Mouse (Mus musculus): ENCODE measurements around the gene Tmem121b. TPM values are rescaled to one million over a fixed set of nuclear protein-coding genes. Genes with fewer than 3 reads are reported as not detected.

Tmem121b gene
- total and polyA plus RNA-seq, 3 experiments, result 0.18 TPM; not detected in 2

- peaks cover 2 to 18% of the 10 kb centered on the region in 2 experiments for H3K36me3 ChIP-seq (ENCODE audit: control insufficient read depth in 1 of 2, insufficient read depth in 2 of 2, low read length in 2 of 2)
- no peak for DNase-seq (ENCODE audit: low read depth, low spot score)
- no peak overlapping the region for H3K4me3 ChIP-seq (ENCODE audit: control insufficient read depth in 1 of 2, insufficient read depth in 1 of 2, low read depth in 2 of 2, low read length in 2 of 2)
- H3K9ac ChIP-seq (ENCODE audit: control insufficient read depth, low read depth, low read length, poor library complexity, severe bottlenecking), result no peak overlapping the region
- H3K4me1 ChIP-seq (ENCODE audit: control insufficient read depth in 1 of 2, insufficient read depth in 2 of 2, low read length in 2 of 2), result peaks cover 9 to 18% of the 10 kb centered on the region in 2 experiments
- no peaks in the 10 kb centered on the region for H3K79me2 ChIP-seq (ENCODE audit: control insufficient read depth, insufficient read depth, low read length, poor library complexity)
- no peaks in the 10 kb centered on the region for H3K9me3 ChIP-seq (replicated peaks; ENCODE audit: insufficient read depth, low read length)
- no peak overlapping the region for H3K27ac ChIP-seq (ENCODE audit: control insufficient read depth, low read depth, low read length)
- H3K27me3 ChIP-seq (ENCODE audit: control insufficient read depth in 1 of 2, insufficient read depth in 2 of 2, low read length in 2 of 2), result no peaks in the 10 kb centered on the region
- no peak for TF ChIP-seq MYB (IDR thresholded peaks at IDR 0.05; ENCODE audit: low read depth, low read length)
- TF ChIP-seq SMC3 (IDR thresholded peaks at IDR 0.05; ENCODE audit: low read depth, low read length), result no peak
- no peak for TF ChIP-seq HCFC1 (IDR thresholded peaks at IDR 0.05; ENCODE audit: low read depth, low read length)
- no peak; the same call in 1 of the 2 replicates for TF ChIP-seq POLR2AphosphoS2 (IDR thresholded peaks at IDR 0.05; ENCODE audit: low read length)
- TF ChIP-seq MAX (IDR thresholded peaks at IDR 0.05; ENCODE audit: low read length), result no peak
- no peak for TF ChIP-seq MAFK (IDR thresholded peaks at IDR 0.05; ENCODE audit: borderline replicate concordance, low read depth, low read length)
- TF ChIP-seq SIN3A (IDR thresholded peaks at IDR 0.05; ENCODE audit: low read length), result no peak
- TF ChIP-seq RCOR1 (IDR thresholded peaks at IDR 0.05; ENCODE audit: low read depth, low read length), result no peak
- TF ChIP-seq MYC (IDR thresholded peaks at IDR 0.05; ENCODE audit: low read depth, low read length), result no peak
- no peak for TF ChIP-seq BHLHE40 (IDR thresholded peaks at IDR 0.05; ENCODE audit: borderline replicate concordance, low read depth, low read length)
- TF ChIP-seq POLR2A (IDR thresholded peaks at IDR 0.05; ENCODE audit: control insufficient read depth in 1 of 2, insufficient read depth in 1 of 2, low read depth in 1 of 2, low read length in 2 of 2, poor library complexity in 1 of 2), result no peak
- no peak for TF ChIP-seq ELF1 (IDR thresholded peaks at IDR 0.05; ENCODE audit: low read depth, low read length)
- no peak for TF ChIP-seq CHD2 (IDR thresholded peaks at IDR 0.05; ENCODE audit: low read length)
- TF ChIP-seq GABPA (IDR thresholded peaks at IDR 0.05; ENCODE audit: low read depth, low read length), result no peak
- TF ChIP-seq NRF1 (IDR thresholded peaks at IDR 0.05; ENCODE audit: insufficient read depth, low read depth, low read length, poor library complexity, severe bottlenecking), result no peak
- no peak for TF ChIP-seq TCF12 (IDR thresholded peaks at IDR 0.05; ENCODE audit: low read depth, low read length)
Measured at GRCm38 (mm10) chr6:120482756-120483155, 10.9 kb downstream of the Tmem121b start.

GRCm38 (mm10) chr6:120482021-120482420 is 11.6 kb downstream of the Tmem121b start:
- no peak for DNase-seq (ENCODE audit: low read depth, low spot score)
- peaks cover 2 to 18% of the 10 kb centered on the region in 2 experiments for H3K36me3 ChIP-seq (ENCODE audit: control insufficient read depth in 1 of 2, insufficient read depth in 2 of 2, low read length in 2 of 2)
- H3K4me1 ChIP-seq (ENCODE audit: control insufficient read depth in 1 of 2, insufficient read depth in 2 of 2, low read length in 2 of 2), result peaks cover 9 to 18% of the 10 kb centered on the region in 2 experiments
- TF ChIP-seq MEF2A (IDR thresholded peaks at IDR 0.05; ENCODE audit: extremely low read depth, insufficient replicate concordance, low read depth, low read length, poor library complexity, severe bottlenecking) (no peak), POLR2AphosphoS5 (IDR thresholded peaks at IDR 0.05; ENCODE audit: borderline replicate concordance, low read depth, low read length) (no peak), TBP (IDR thresholded peaks at IDR 0.05; ENCODE audit: low read depth, low read length) (no peak), MXI1 (IDR thresholded peaks at IDR 0.05; ENCODE audit: low read depth, low read length) (no peak), ZMIZ1 (IDR thresholded peaks at IDR 0.05; ENCODE audit: low read depth, low read length) (no peak), MAX (IDR thresholded peaks at IDR 0.05; ENCODE audit: low read length) (no peak), ZC3H11A (IDR thresholded peaks at IDR 0.05; ENCODE audit: low read depth, low read length) (no peak), ZKSCAN1 (IDR thresholded peaks at IDR 0.05; ENCODE audit: low read depth, low read length) (no peak)
- no peaks in the 10 kb centered on the region for H3K27me3 ChIP-seq (ENCODE audit: control insufficient read depth in 1 of 2, insufficient read depth in 2 of 2, low read length in 2 of 2)
- no peaks in the 10 kb centered on the region for H3K79me2 ChIP-seq (ENCODE audit: control insufficient read depth, insufficient read depth, low read length, poor library complexity)
- no peak overlapping the region for H3K27ac ChIP-seq (ENCODE audit: control insufficient read depth, low read depth, low read length)
- H3K9ac ChIP-seq (ENCODE audit: control insufficient read depth, low read depth, low read length, poor library complexity, severe bottlenecking), result no peak overlapping the region
- H3K9me3 ChIP-seq (replicated peaks; ENCODE audit: insufficient read depth, low read length), result no peaks in the 10 kb centered on the region
- H3K4me3 ChIP-seq (ENCODE audit: control insufficient read depth in 1 of 2, insufficient read depth in 1 of 2, low read depth in 2 of 2, low read length in 2 of 2), result no peak overlapping the region
